Mouse (Mus musculus) stomach, embryonic 16.5 days (tissue): ENCODE measurements around the gene Styk1. TPM values are rescaled to one million over a fixed set of nuclear protein-coding genes. Genes with fewer than 3 reads are reported as not detected.

Experiments used
- ATAC-seq: fragments of 200-750 bp; cut with Nextera tagmentation; 2 replicates; pipeline ENCODE4 v1.8.0; 2017; ENCODE audit warnings: moderate number of reproducible peaks, moderate TSS enrichment; ENCODE audit not compliant: insufficient read depth, low FRiP score
- H3K27ac ChIP-seq: fragments of 300-500 bp; sonication (generic); 2 replicates; pipeline ENCODE4 v1.5.1; 2014; ENCODE audit warnings: low read length
- H3K27me3 ChIP-seq: fragments of 300-500 bp; sonication (generic); 2 replicates; pipeline ENCODE4 v1.6.1; 2014; ENCODE audit warnings: low read length, control low read depth, mixed read lengths; ENCODE audit not compliant: control insufficient read depth, insufficient read depth
- H3K36me3 ChIP-seq: fragments of 300-500 bp; sonication (generic); 2 replicates; pipeline ENCODE4 v1.6.1; 2014; ENCODE audit warnings: low read length; ENCODE audit not compliant: control insufficient read depth, insufficient read depth
- H3K4me1 ChIP-seq: fragments of 300-500 bp; sonication (generic); 2 replicates; pipeline ENCODE4 v1.6.1; 2014; ENCODE audit warnings: low read length, control low read depth, mixed read lengths; ENCODE audit not compliant: control insufficient read depth, insufficient read depth
- H3K4me2 ChIP-seq: fragments of 300-500 bp; sonication (generic); 2 replicates; pipeline ENCODE4 v1.6.1; 2014; ENCODE audit warnings: low read depth, low read length, mixed read lengths
- H3K4me3 ChIP-seq: fragments of 300-500 bp; sonication (generic); replicated peaks from 2 replicates; pipeline ENCODE4 v1.5.1; 2014; ENCODE audit warnings: mild to moderate bottlenecking, low read length
- H3K9ac ChIP-seq: fragments of 300-500 bp; sonication (generic); 2 replicates; pipeline ENCODE4 v1.6.1; 2014; ENCODE audit warnings: low read length
- H3K9me3 ChIP-seq: fragments of 300-500 bp; sonication (generic); replicated peaks from 2 replicates; pipeline ENCODE4 v1.6.1; 2016; ENCODE audit warnings: low read length, control low read depth; ENCODE audit not compliant: control insufficient read depth
- WGBS: fragments of 180-500 bp; shearing (Covaris S2); extraction: QIAGEN DNeasy Blood & Tissue Kit; methylation state at CpG from one replicate; pipeline ENCODE4 v1.1.7; 2014; 5-methylcytosine and 5-hydroxymethylcytosine counted together
- polyA plus RNA-seq: library from polyadenylated mRNA; unstranded; fragments of >200 nt; fragmentation: Nextera tagmentation; extraction: Ambion mirVana; gene quantifications from 2 replicates; pipeline ENCODE4 v1.2.1, GENCODE M21; 2015

Gene Styk1
- 12.1 and 15.6 TPM in 2 replicates for polyA plus RNA-seq

GRCm38 (mm10) chr6:131353352-131353919, at the start of gene Styk1:
Gene Styk1 (minus strand): TSS chr6:131353597.
- Histone ChIP-seq H3K36me3 (no peaks in the 10 kb centered on the region), H3K9me3 (no peaks in the 10 kb centered on the region), H3K27ac (peak within 1 kb of the TSS; percentile 28; the same call in 1 of the 2 replicates), H3K4me3 (peak within 1 kb of the TSS; percentile 39), H3K27me3 (no peaks in the 10 kb centered on the region), H3K4me1 (no peaks in the 10 kb centered on the region), H3K9ac (peak within 1 kb of the TSS; percentile 49), H3K4me2 (peak within 1 kb of the TSS; percentile 50)
- WGBS, result under 1% methylated on average over 16 of the region's 16 CpGs
- ATAC-seq, result peak; percentile 93

- Histone ChIP-seq H3K27ac (no peak overlapping the region), H3K9me3 (no peaks in the 10 kb centered on the region), H3K4me3 (no peak overlapping the region), H3K27me3 (no peaks in the 10 kb centered on the region), H3K4me1 (no peaks in the 10 kb centered on the region), H3K36me3 (no peaks in the 10 kb centered on the region), H3K9ac (no peak overlapping the region), H3K4me2 (no peak overlapping the region)
- 43% methylated on average over 2 of the region's 2 CpGs for WGBS
- no peak for ATAC-seq
These were observed 49.6 kb upstream of the Styk1 start for GRCm38 (mm10) chr6:131403036-131403435.

GRCm38 (mm10) chr6:131402606-131403005, 49.2 kb upstream of the Styk1 start:
- Histone ChIP-seq H3K4me3 (no peak overlapping the region), H3K27ac (no peak overlapping the region), H3K4me1 (no peaks in the 10 kb centered on the region), H3K4me2 (no peak overlapping the region), H3K9ac (no peak overlapping the region), H3K9me3 (no peaks in the 10 kb centered on the region), H3K36me3 (no peaks in the 10 kb centered on the region), H3K27me3 (no peaks in the 10 kb centered on the region)
- no peak for ATAC-seq

- H3K4me2 ChIP-seq, result no peak overlapping the region
- no peaks in the 10 kb centered on the region for H3K27me3 ChIP-seq
- H3K36me3 ChIP-seq, result no peaks in the 10 kb centered on the region
- no peak for ATAC-seq
- no peak overlapping the region for H3K27ac ChIP-seq
- 79% methylated on average over 2 of the region's 2 CpGs for WGBS
- H3K4me1 ChIP-seq, result no peaks in the 10 kb centered on the region
- H3K9ac ChIP-seq, result no peak overlapping the region
- H3K9me3 ChIP-seq, result no peaks in the 10 kb centered on the region
- no peak overlapping the region for H3K4me3 ChIP-seq
These were observed 47.9 kb upstream of the Styk1 start for GRCm38 (mm10) chr6:131401259-131401658.

GRCm38 (mm10) chr6:131396650-131397049, 43.3 kb upstream of the Styk1 start:
- Histone ChIP-seq H3K9ac (no peak overlapping the region), H3K9me3 (no peaks in the 10 kb centered on the region), H3K4me2 (no peak overlapping the region), H3K27me3 (no peaks in the 10 kb centered on the region), H3K27ac (no peak overlapping the region), H3K36me3 (no peaks in the 10 kb centered on the region), H3K4me3 (no peak overlapping the region), H3K4me1 (no peaks in the 10 kb centered on the region)
- 33% methylated on average over 1 of the region's 1 CpGs for WGBS
- ATAC-seq, result peak; percentile 75

GRCm38 (mm10) chr6:131393873-131394660, 40.7 kb upstream of the Styk1 start:
- Histone ChIP-seq H3K9ac (no peak overlapping the region), H3K4me2 (no peak overlapping the region), H3K9me3 (no peaks in the 10 kb centered on the region), H3K36me3 (no peaks in the 10 kb centered on the region), H3K4me1 (no peaks in the 10 kb centered on the region), H3K27ac (no peak overlapping the region), H3K27me3 (no peaks in the 10 kb centered on the region), H3K4me3 (no peak overlapping the region)
- 60% methylated on average over 4 of the region's 4 CpGs for WGBS
- no peak for ATAC-seq

- peak; percentile 91 for ATAC-seq
- peak within 1 kb of the TSS; percentile 96 for H3K4me3 ChIP-seq
- under 1% methylated on average over 91 of the region's 107 CpGs for whole genome bisulfite sequencing
These were observed 34.9 kb upstream of the Styk1 start, which contains the start of gene Ybx3 for GRCm38 (mm10) chr6:131388040-131389021. Gene Ybx3 (minus strand): TSS chr6:131388476.

GRCm38 (mm10) chr6:131387221-131388039, 34.0 kb upstream of the Styk1 start:
- Histone ChIP-seq H3K27me3 (no peaks in the 10 kb centered on the region), H3K9ac (peak overlapping the region; percentile 94), H3K4me1 (peaks cover 28% of the 10 kb centered on the region), H3K27ac (peak overlapping the region; percentile 91), H3K4me3 (peak overlapping the region; percentile 96), H3K36me3 (no peaks in the 10 kb centered on the region), H3K4me2 (peak overlapping the region; percentile 55), H3K9me3 (no peaks in the 10 kb centered on the region)
- WGBS, result under 1% methylated on average over 43 of the region's 43 CpGs
- ATAC-seq, result peak; percentile 69

More at GRCm38 (mm10) chr6:131388040-131389021, 34.9 kb upstream of the Styk1 start, which contains the start of gene Ybx3:
- peak within 1 kb of the TSS; percentile 55 for H3K4me2 ChIP-seq
- H3K4me1 ChIP-seq, result peaks cover 21% of the 10 kb centered on the region
- H3K9me3 ChIP-seq, result no peaks in the 10 kb centered on the region
- peak within 1 kb of the TSS; percentile 91 for H3K27ac ChIP-seq
- no peaks in the 10 kb centered on the region for H3K36me3 ChIP-seq
- H3K9ac ChIP-seq, result peak within 1 kb of the TSS; percentile 94
- no peaks in the 10 kb centered on the region for H3K27me3 ChIP-seq
